Comparison of ENCODE assay signal across 8 mouse cellular contexts in genomic region chr2:73495617-73496328, GRCm38 (mm10). TPM values are rescaled to one million over a fixed set of nuclear protein-coding genes. Genes with fewer than 3 reads are reported as not detected.
DNase-seq lines count a peak whose midpoint lies in the region; ATAC-seq and TF ChIP-seq lines count a peak whose summit lies in the region.

No protein-coding gene starts in this region.

- H3K4me2 ChIP-seq in embryonic facial prominence, embryonic 13.5 days, result peak overlapping the region; percentile 24; the same call in 1 of the 2 replicates
- peak overlapping the region; percentile 23; the same call in 1 of the 2 replicates for H3K4me2 ChIP-seq in intestine, embryonic 14.5 days (ENCODE audit: low read length)
- 0 out of 2 replicates have a peak overlapping the region, but pooled peaks have one; percentile 12 for H3K4me2 ChIP-seq in lung, postnatal 0 days (replicated peaks; ENCODE audit: low read depth, low read length)

- H3K27ac ChIP-seq in embryonic facial prominence, embryonic 13.5 days, result peak overlapping the region; percentile 78
- peak overlapping the region; percentile 57 for H3K27ac ChIP-seq in intestine, embryonic 14.5 days (ENCODE audit: low read depth)
- peak overlapping the region; percentile 63 for H3K27ac ChIP-seq in lung, postnatal 0 days (ENCODE audit: low read length)

- H3K36me3 ChIP-seq in embryonic facial prominence, embryonic 13.5 days, result peaks cover 23% of the 10 kb centered on the region
- no peaks in the 10 kb centered on the region for H3K36me3 ChIP-seq in intestine, embryonic 14.5 days (ENCODE audit: control insufficient read depth, insufficient read depth, low read length)
- H3K36me3 ChIP-seq in lung, postnatal 0 days (ENCODE audit: insufficient read depth, low read length), result no peaks in the 10 kb centered on the region

- TF ChIP-seq CTCF in lung, postnatal 0 days (IDR thresholded peaks at IDR 0.05), result no peak

- H3K27me3 ChIP-seq in embryonic facial prominence, embryonic 13.5 days, result no peaks in the 10 kb centered on the region
- no peaks in the 10 kb centered on the region for H3K27me3 ChIP-seq in intestine, embryonic 14.5 days (replicated peaks; ENCODE audit: control insufficient read depth, insufficient read depth, low read length)
- H3K27me3 ChIP-seq in lung, postnatal 0 days (replicated peaks; ENCODE audit: insufficient read depth, low read length), result no peaks in the 10 kb centered on the region

- TF ChIP-seq EP300 in lung, postnatal 0 days (IDR thresholded peaks at IDR 0.05), result no peak

- DNase-seq in MEL-GATA-1-ER (ENCODE audit: extremely low read depth, low read depth) (peak; percentile 49), adipocyte (ENCODE audit: low spot score) (no peak)
- DNase-seq in intestine, embryonic 14.5 days (ENCODE audit: low spot score), result no peak
- peak; percentile 49 for DNase-seq in lung, postnatal 0 days (ENCODE audit: low spot score)
- peak; percentile 44 to 55 for DNase-seq in thymus, postnatal 36 days
- DNase-seq in gastrocnemius, postnatal 10 days, result no peak
- no peak for DNase-seq in frontal cortex, postnatal 36 days (ENCODE audit: low spot score in 2 of 2)

- H3K4me3 ChIP-seq in embryonic facial prominence, embryonic 13.5 days, result no peak overlapping the region
- no peak overlapping the region for H3K4me3 ChIP-seq in intestine, embryonic 14.5 days (ENCODE audit: low read depth, low read length)
- H3K4me3 ChIP-seq in lung, postnatal 0 days (ENCODE audit: low read depth, low read length), result no peak overlapping the region

- ATAC-seq in embryonic facial prominence, embryonic 13.5 days (ENCODE audit: insufficient number of reproducible peaks, insufficient read depth, low FRiP score, low TSS enrichment, low read depth), result no peak
- no peak for ATAC-seq in intestine, embryonic 14.5 days (replicated peaks; ENCODE audit: low FRiP score, low TSS enrichment, low read depth)
- ATAC-seq in lung, postnatal 0 days, result peak; percentile 52

- 21% methylated on average over 16 of the region's 16 CpGs for WGBS in embryonic facial prominence, embryonic 13.5 days
- WGBS in intestine, embryonic 14.5 days, result 27% methylated on average over 16 of the region's 16 CpGs
- WGBS in lung, postnatal 0 days, result 33% methylated on average over 16 of the region's 16 CpGs

- no peaks in the 10 kb centered on the region for H3K9me3 ChIP-seq in embryonic facial prominence, embryonic 13.5 days
- no peaks in the 10 kb centered on the region for H3K9me3 ChIP-seq in intestine, embryonic 14.5 days (ENCODE audit: control insufficient read depth, low read length)
- H3K9me3 ChIP-seq in lung, postnatal 0 days (ENCODE audit: low read length), result no peaks in the 10 kb centered on the region

- peaks cover 45% of the 10 kb centered on the region for H3K4me1 ChIP-seq in embryonic facial prominence, embryonic 13.5 days
- peaks cover 32% of the 10 kb centered on the region for H3K4me1 ChIP-seq in intestine, embryonic 14.5 days (replicated peaks; ENCODE audit: control insufficient read depth, insufficient read depth, low read length)
- H3K4me1 ChIP-seq in lung, postnatal 0 days (ENCODE audit: insufficient read depth, low read depth, low read length), result peaks cover 9% of the 10 kb centered on the region; the same call in 1 of the 2 replicates

- H3K9ac ChIP-seq in embryonic facial prominence, embryonic 13.5 days, result no peak overlapping the region
- H3K9ac ChIP-seq in intestine, embryonic 14.5 days (ENCODE audit: low read length), result no peak overlapping the region
- H3K9ac ChIP-seq in lung, postnatal 0 days (replicated peaks; ENCODE audit: low read depth), result no peak overlapping the region

RNA-seq across cellular contexts. Expression of gene Wipf1, which starts 33.8 kb away (rescaled TPM):
- polyA plus RNA-seq in embryonic facial prominence, embryonic 13.5 days (2015; fragmentation: Nextera tagmentation; extraction: Ambion mirVana), result 19.9 and 23.4 TPM in 2 replicates
- polyA plus RNA-seq in intestine, embryonic 14.5 days (2014; fragmentation: Nextera tagmentation; extraction: Ambion mirVana), result 13.6 and 14.4 TPM in 2 replicates
- 9.5 and 9.6 TPM in 2 replicates for polyA plus RNA-seq in lung, postnatal 0 days (2015; fragmentation: Nextera tagmentation; extraction: Ambion mirVana)
- total RNA-seq in gastrocnemius, postnatal 10 days (2021), result 10 to 100 TPM; 21.5 to 27.6 TPM

Comparison
In these comparisons a context has a peak if more than half of its experiments do, and no peak if none do; other contexts are left out.
1. DNase-seq: peak in MEL-GATA-1-ER (single experiment), lung, postnatal 0 days (single experiment) and thymus, postnatal 36 days (2 of 2); none in intestine, embryonic 14.5 days (single experiment), adipocyte (single experiment), gastrocnemius, postnatal 10 days (single experiment) and frontal cortex, postnatal 36 days (0 of 2).
2. Peak in every context shown above with its lines, with median percentiles within 50 percentile points of each other: H3K27ac ChIP-seq and H3K4me2 ChIP-seq.